ENCODE assay signal across 8 mouse cellular contexts in the genomic region with DNA sequence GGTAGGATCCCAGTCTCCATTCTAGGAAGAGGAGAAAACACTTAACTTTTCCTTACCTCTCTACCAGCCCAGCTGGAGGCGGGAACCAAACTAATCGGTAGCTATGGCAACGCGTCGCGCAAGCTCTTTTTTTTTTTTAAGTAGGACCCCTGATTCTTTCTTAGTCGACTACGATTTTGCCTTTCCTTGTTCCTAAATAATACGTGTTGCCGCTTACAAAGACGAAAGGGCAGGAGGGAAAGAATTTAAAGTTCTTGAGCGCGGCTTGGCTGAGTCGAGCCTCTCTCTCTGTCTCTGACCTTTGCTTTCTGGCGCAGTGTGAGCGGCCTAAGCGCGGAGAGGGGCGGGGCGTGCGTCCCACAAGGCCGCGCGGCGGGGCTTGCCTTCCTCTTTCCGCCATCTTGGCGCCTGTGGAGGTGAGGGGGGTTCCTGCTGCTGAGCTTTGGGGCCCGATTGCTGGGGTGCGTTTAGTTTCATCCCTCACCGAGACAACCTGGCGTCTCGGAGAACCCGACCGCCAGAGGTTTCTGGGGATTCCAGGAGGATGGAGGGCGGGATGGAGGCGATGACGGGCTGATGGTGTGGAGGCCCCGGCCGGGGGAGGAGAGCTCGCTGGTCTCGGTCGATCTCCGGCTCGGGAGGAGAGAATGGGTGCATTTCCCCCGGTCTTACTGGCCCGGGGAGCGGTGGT. TPM values are rescaled to one million over a fixed set of nuclear protein-coding genes. Genes with fewer than 3 reads are reported as not detected.
DNase-seq lines count a peak whose midpoint lies in the region; ATAC-seq and TF ChIP-seq lines count a peak whose summit lies in the region.

A gene (minus strand): TSS at position 124 of the 691 bp plus-strand sequence.
A gene (plus strand): TSS at position 359 of the 691 bp plus-strand sequence.

- H3K36me3 ChIP-seq in MEL (ENCODE audit: control insufficient read depth in 1 of 2, insufficient read depth in 2 of 2, low read length in 2 of 2) = peaks cover 11 to 24% of the 10 kb centered on the region in 2 experiments
- H3K36me3 ChIP-seq in lung, embryonic 16.5 days (ENCODE audit: control insufficient read depth, insufficient read depth, low read length) = peaks cover 22% of the 10 kb centered on the region

- H3K79me2 ChIP-seq in MEL (ENCODE audit: control insufficient read depth, insufficient read depth, low read length, poor library complexity) = peaks cover 30% of the 10 kb centered on the region

- ATAC-seq in hematopoietic stem cell, adult 5-6 weeks (replicated peaks in 1 of 2; ENCODE audit: insufficient read depth in 1 of 2, low FRiP score in 2 of 2, low TSS enrichment in 1 of 2, low read depth in 1 of 2, poor library complexity in 2 of 2, severe bottlenecking in 2 of 2) = peak; percentile 88 to 96
- peak; percentile 95 for ATAC-seq in lung, embryonic 16.5 days (ENCODE audit: low read depth)

- TF ChIP-seq POLR2A in MEL (IDR thresholded peaks at IDR 0.05; ENCODE audit: control insufficient read depth in 1 of 2, insufficient read depth in 1 of 2, low read depth in 1 of 2, low read length in 2 of 2, poor library complexity in 1 of 2) = peak; percentile 74 to 89; a peak in 3 of 4 replicates
- TF ChIP-seq POLR2A in cerebellum, adult 2 months (IDR thresholded peaks at IDR 0.05; ENCODE audit: borderline replicate concordance, insufficient read depth, low read length) = peak; percentile 91

- WGBS in cerebellum, adult 2 months = under 1% methylated on average over 47 of the region's 47 CpGs
- WGBS in lung, embryonic 16.5 days = 0% methylated on average over 47 of the region's 47 CpGs

- H3K27ac ChIP-seq in MEL (ENCODE audit: control insufficient read depth, low read depth, low read length) = peak within 1 kb of the TSS; percentile 99
- H3K27ac ChIP-seq in cerebellum, adult 2 months (ENCODE audit: insufficient read depth, low read length) = peak within 1 kb of the TSS; percentile 93
- peak within 1 kb of the TSS; percentile 85 for H3K27ac ChIP-seq in lung, embryonic 16.5 days (ENCODE audit: low read length)

- no peak for TF ChIP-seq RAD21 in MEL (IDR thresholded peaks at IDR 0.05; ENCODE audit: low read depth, low read length)

- TF ChIP-seq CTCF in MEL (IDR thresholded peaks at IDR 0.05 in 2 of 3, conservative IDR thresholded peaks at IDR 0.05 in 1 of 3; ENCODE audit: control insufficient read depth in 1 of 3, insufficient read depth in 1 of 3, low read depth in 2 of 3, low read length in 3 of 3, poor library complexity in 1 of 3, severe bottlenecking in 1 of 3) = peak in 1 of 3 experiments; percentile 26; a peak in 1 of 6 replicates
- no peak for TF ChIP-seq CTCF in cerebellum, adult 2 months (IDR thresholded peaks at IDR 0.05; ENCODE audit: borderline replicate concordance, insufficient read depth, low read depth, low read length)

- peak within 1 kb of the TSS; percentile 82 for H3K4me2 ChIP-seq in lung, embryonic 16.5 days (ENCODE audit: low read depth, low read length)

- H3K4me1 ChIP-seq in MEL (ENCODE audit: control insufficient read depth in 1 of 2, insufficient read depth in 2 of 2, low read length in 2 of 2) = peaks cover 0 to 14% of the 10 kb centered on the region in 2 experiments; a peak in 2 of 4 replicates
- peaks cover 5% of the 10 kb centered on the region; the same call in 1 of the 2 replicates for H3K4me1 ChIP-seq in cerebellum, adult 2 months (ENCODE audit: control insufficient read depth, insufficient read depth, low read length)
- peaks cover 14% of the 10 kb centered on the region for H3K4me1 ChIP-seq in lung, embryonic 16.5 days (replicated peaks; ENCODE audit: control insufficient read depth, insufficient read depth, low read length)

- no peak for TF ChIP-seq EP300 in MEL (IDR thresholded peaks at IDR 0.05; ENCODE audit: low read depth in 1 of 2, low read length in 2 of 2)

- H3K9ac ChIP-seq in MEL (ENCODE audit: control insufficient read depth, low read depth, low read length, poor library complexity, severe bottlenecking) = peak within 1 kb of the TSS; percentile 98
- H3K9ac ChIP-seq in lung, embryonic 16.5 days (ENCODE audit: low read length) = peak within 1 kb of the TSS; percentile 91

- peak within 1 kb of the TSS; percentile 50 to 92 for H3K4me3 ChIP-seq in MEL (ENCODE audit: control insufficient read depth in 1 of 2, insufficient read depth in 1 of 2, low read depth in 2 of 2, low read length in 2 of 2)
- H3K4me3 ChIP-seq in cerebellum, adult 2 months (replicated peaks; ENCODE audit: insufficient read depth, low read depth, low read length) = peak within 1 kb of the TSS; percentile 70
- H3K4me3 ChIP-seq in lung, embryonic 16.5 days (ENCODE audit: low read length) = peak within 1 kb of the TSS; percentile 81

- DNase-seq in MEL (ENCODE audit: low read depth, low spot score) = peak; percentile 95
- DNase-seq in cerebellum, adult 2 months = peak; percentile 86 to 94
- peak; percentile 92 for DNase-seq in forelimb bud, embryonic 11.5 days (ENCODE audit: low read depth, low spot score)
- peak; percentile 77 for DNase-seq in layer of hippocampus, adult 9-10 months (ENCODE audit: low spot score)
- peak; percentile 87 for DNase-seq in ovary, postnatal 10 days (ENCODE audit: low spot score)
- peak; percentile 80 to 86 for DNase-seq in thymus, postnatal 10 days (ENCODE audit: low spot score in 2 of 2)

- H3K9me3 ChIP-seq in MEL (replicated peaks; ENCODE audit: insufficient read depth, low read length) = no peaks in the 10 kb centered on the region
- no peaks in the 10 kb centered on the region for H3K9me3 ChIP-seq in lung, embryonic 16.5 days (ENCODE audit: control insufficient read depth, low read length)

- H3K27me3 ChIP-seq in MEL (ENCODE audit: control insufficient read depth in 1 of 2, insufficient read depth in 2 of 2, low read length in 2 of 2) = no peaks in the 10 kb centered on the region
- no peaks in the 10 kb centered on the region for H3K27me3 ChIP-seq in cerebellum, adult 2 months (ENCODE audit: control insufficient read depth, insufficient read depth, low read length)
- no peaks in the 10 kb centered on the region for H3K27me3 ChIP-seq in lung, embryonic 16.5 days (ENCODE audit: control insufficient read depth, insufficient read depth, low read depth, low read length)

TF ChIP-seq in MEL, 35 proteins besides CTCF, POLR2A, EP300 and RAD21 (continues in another document):
- TF ChIP-seq MAFK (IDR thresholded peaks at IDR 0.05; ENCODE audit: borderline replicate concordance, low read depth, low read length) (no peak), HCFC1 (IDR thresholded peaks at IDR 0.05; ENCODE audit: low read depth, low read length) (peak; percentile 95), TBP (IDR thresholded peaks at IDR 0.05; ENCODE audit: low read depth, low read length) (peak; percentile 72; the same call in 1 of the 2 replicates), CHD2 (IDR thresholded peaks at IDR 0.05; ENCODE audit: low read length) (no peak), MYB (IDR thresholded peaks at IDR 0.05; ENCODE audit: low read depth, low read length) (no peak), MAX (IDR thresholded peaks at IDR 0.05; ENCODE audit: low read length) (peak; percentile 100), ELF1 (IDR thresholded peaks at IDR 0.05; ENCODE audit: low read depth, low read length) (peak; percentile 73), JUND (IDR thresholded peaks at IDR 0.05; ENCODE audit: low read depth, low read length) (no peak), GABPA (IDR thresholded peaks at IDR 0.05; ENCODE audit: low read depth, low read length) (no peak), RCOR1 (IDR thresholded peaks at IDR 0.05; ENCODE audit: low read depth, low read length) (peak; percentile 7; the same call in 1 of the 2 replicates), ZNF384 (IDR thresholded peaks at IDR 0.05; ENCODE audit: low read depth, low read length) (peak; percentile 100), MAZ (IDR thresholded peaks at IDR 0.05; ENCODE audit: low read depth, low read length) (no peak; the same call in 1 of the 2 replicates), KAT2A (conservative IDR thresholded peaks at IDR 0.05; ENCODE audit: low read depth, low read length) (peak; percentile 85; the same call in 1 of the 2 replicates), USF1 (IDR thresholded peaks at IDR 0.05; ENCODE audit: low read depth, low read length) (no peak), MEF2A (IDR thresholded peaks at IDR 0.05; ENCODE audit: extremely low read depth, insufficient replicate concordance, low read depth, low read length, poor library complexity, severe bottlenecking) (no peak), BHLHE40 (IDR thresholded peaks at IDR 0.05; ENCODE audit: borderline replicate concordance, low read depth, low read length) (no peak), NRF1 (IDR thresholded peaks at IDR 0.05; ENCODE audit: insufficient read depth, low read depth, low read length, poor library complexity, severe bottlenecking) (peak; percentile 29; the same call in 1 of the 2 replicates), GATA1 (IDR thresholded peaks at IDR 0.05; ENCODE audit: low read depth, low read length) (peak; percentile 2; the same call in 1 of the 2 replicates), TCF12 (IDR thresholded peaks at IDR 0.05; ENCODE audit: low read depth, low read length) (peak; percentile 80), ZKSCAN1 (IDR thresholded peaks at IDR 0.05; ENCODE audit: low read depth, low read length) (no peak; the same call in 1 of the 2 replicates), UBTF (IDR thresholded peaks at IDR 0.05; ENCODE audit: borderline replicate concordance, insufficient read depth, low read depth, low read length) (no peak), ETS1 (IDR thresholded peaks at IDR 0.05; ENCODE audit: low read depth, low read length) (no peak; the same call in 1 of the 2 replicates), MXI1 (IDR thresholded peaks at IDR 0.05; ENCODE audit: low read depth, low read length) (peak; percentile 87), NELFE (IDR thresholded peaks at IDR 0.05; ENCODE audit: low read depth, low read length) (peak; percentile 95)

RNA-seq across cellular contexts. Expression of the first gene that starts in this region (rescaled TPM):
- total RNA-seq in MEL (2012; rRNA removed) = 13.6 and 15.0 TPM in 2 replicates
- 10 to 100 TPM in 1 of 2 experiments, not detected in 1; 40.4 TPM for polyA plus RNA-seq in MEL (2012; ENCODE audit: insufficient read depth in 1 of 2, insufficient read length in 2 of 2, low read depth in 1 of 2, low replicate concordance in 2 of 2, missing spikeins in 1 of 2)
- polyA plus RNA-seq in cerebellum, adult 2 months (2012; rRNA removed) = 1.7 and 2.2 TPM in 2 replicates
- 0.79 and 3.3 TPM in 2 replicates for total RNA-seq in hematopoietic stem cell, adult 5-6 weeks (2017)
- 6.4 and 7.2 TPM in 2 replicates for polyA plus RNA-seq in lung, embryonic 16.5 days (2015; fragmentation: Nextera tagmentation; extraction: Ambion mirVana)

RNA-seq across cellular contexts. Expression of the second gene that starts in this region (rescaled TPM):
- 2,034 and 2,314 TPM in 2 replicates for total RNA-seq in MEL (2012; rRNA removed)
- polyA plus RNA-seq in MEL (2012; ENCODE audit: insufficient read depth in 1 of 2, insufficient read length in 2 of 2, low read depth in 1 of 2, low replicate concordance in 2 of 2, missing spikeins in 1 of 2) = 1,000 to 10,000 TPM in 1 of 2 experiments, not detected in 1; 1,572 TPM
- 590 and 665 TPM in 2 replicates for polyA plus RNA-seq in cerebellum, adult 2 months (2012; rRNA removed)
- total RNA-seq in hematopoietic stem cell, adult 5-6 weeks (2017) = 1,452 and 2,432 TPM in 2 replicates
- 895 and 1,004 TPM in 2 replicates for polyA plus RNA-seq in lung, embryonic 16.5 days (2015; fragmentation: Nextera tagmentation; extraction: Ambion mirVana)

Comparison
In these comparisons a context has a peak if more than half of its experiments do, and no peak if none do; other contexts are left out.
1. Peak in every context shown above with its lines: DNase-seq, ATAC-seq, H3K4me3 ChIP-seq and H3K27ac ChIP-seq.